Mouse (Mus musculus) kidney, postnatal 0 days (tissue): ENCODE measurements around the gene Dnajc7. TPM values are rescaled to one million over a fixed set of nuclear protein-coding genes. Genes with fewer than 3 reads are reported as not detected.
"Not testable (repeated sequence)": the region's sequence is repeated elsewhere in the genome, so short reads cannot be mapped to it uniquely, and the experiment has no call there.

Experiments
- ATAC-seq: fragments of 200-750 bp; cut with Nextera tagmentation; replicated peaks from 2 replicates; pipeline ENCODE4 v1.8.0; 2017; ENCODE audit warnings: low read depth, moderate number of reproducible peaks, moderate TSS enrichment, moderate library complexity; ENCODE audit not compliant: low FRiP score
- DNase-seq: peaks from one replicate; pipeline ENCODE4 v3.0.0-alpha.2; 2016; ENCODE audit warnings: low spot score
- H3K27ac ChIP-seq: fragments of 300-500 bp; sonication (generic); 2 replicates; pipeline ENCODE4 v1.5.1; 2014; ENCODE audit warnings: mild to moderate bottlenecking
- H3K27me3 ChIP-seq: fragments of 300-500 bp; sonication (generic); 2 replicates; pipeline ENCODE4 v1.6.1; 2014; ENCODE audit warnings: low read length, mixed read lengths; ENCODE audit not compliant: insufficient read depth
- H3K36me3 ChIP-seq: fragments of 300-500 bp; sonication (generic); 2 replicates; pipeline ENCODE4 v1.6.1; 2014; ENCODE audit warnings: low read length, mixed read lengths; ENCODE audit not compliant: insufficient read depth
- H3K4me1 ChIP-seq: fragments of 300-500 bp; sonication (generic); replicated peaks from 2 replicates; pipeline ENCODE4 v1.6.1; 2014; ENCODE audit warnings: antibody characterized with exemption, low read length, mixed read lengths; ENCODE audit not compliant: insufficient read depth
- H3K4me2 ChIP-seq: fragments of 300-500 bp; sonication (generic); 2 replicates; pipeline ENCODE4 v1.6.1; 2014; ENCODE audit warnings: mild to moderate bottlenecking, low read length, moderate library complexity, mixed read lengths
- H3K4me3 ChIP-seq: fragments of 300-500 bp; sonication (generic); replicated peaks from 2 replicates; pipeline ENCODE4 v1.5.1; 2014; ENCODE audit warnings: low read depth, low read length
- H3K9ac ChIP-seq: fragments of 300-500 bp; sonication (generic); 2 replicates; pipeline ENCODE4 v1.6.1; 2014; ENCODE audit warnings: low read depth, low read length
- H3K9me3 ChIP-seq: fragments of 300-500 bp; sonication (generic); replicated peaks from 2 replicates; pipeline ENCODE4 v1.6.1; 2016; ENCODE audit warnings: low read length, inconsistent platforms, mixed read lengths
- CTCF ChIP-seq: IDR thresholded peaks from 2 replicates; pipeline ENCODE4 v1.5.1; 2016; ENCODE audit warnings: antibody characterized with exemption, low read depth, mild to moderate bottlenecking, moderate library complexity
- WGBS: fragments of 180-500 bp; shearing (Covaris S2); extraction: QIAGEN DNeasy Blood & Tissue Kit; methylation state at CpG from one replicate; pipeline ENCODE4 v1.1.7; 2014; 5-methylcytosine and 5-hydroxymethylcytosine counted together
- polyA plus RNA-seq: library from polyadenylated mRNA; unstranded; fragments of >200 nt; fragmentation: Nextera tagmentation; extraction: Ambion mirVana; gene quantifications from 2 replicates; pipeline ENCODE4 v1.2.1, GENCODE M21; 2015

The Dnajc7 gene
- polyA plus RNA-seq, 1 experiment from 2014 or later = 142 TPM

DNA sequence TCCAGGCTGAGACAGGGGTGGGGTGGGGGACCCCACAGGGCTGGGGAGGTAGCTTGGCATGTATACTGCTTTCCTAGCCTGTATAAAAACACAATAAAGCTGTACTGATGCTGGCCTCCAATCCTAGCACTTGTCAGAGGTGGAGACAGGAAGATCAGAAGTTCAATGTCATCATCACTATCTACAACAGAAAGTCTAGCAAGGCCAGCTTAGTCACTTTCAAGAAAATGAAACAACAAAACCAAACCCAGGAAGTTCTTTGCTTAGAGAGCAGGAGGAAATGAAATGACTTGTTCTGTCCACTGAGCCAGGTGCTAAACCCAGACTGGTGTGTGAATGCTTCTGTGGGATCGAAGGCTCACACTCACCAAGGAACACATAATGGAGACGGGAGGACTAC is 31.5 kb downstream of the Dnajc7 start:
- no peak for ATAC-seq
- H3K9ac ChIP-seq = no peak overlapping the region
- H3K4me1 ChIP-seq = no peaks in the 10 kb centered on the region
- H3K36me3 ChIP-seq = peaks cover 89% of the 10 kb centered on the region
- DNase-seq = no peak
- no peaks in the 10 kb centered on the region for H3K9me3 ChIP-seq
- TF ChIP-seq CTCF = no peak
- H3K4me3 ChIP-seq = no peak overlapping the region
- 93% methylated on average over 2 of the region's 2 CpGs for WGBS
- H3K4me2 ChIP-seq = no peak overlapping the region
- H3K27me3 ChIP-seq = no peaks in the 10 kb centered on the region
- H3K27ac ChIP-seq = no peak overlapping the region

DNA sequence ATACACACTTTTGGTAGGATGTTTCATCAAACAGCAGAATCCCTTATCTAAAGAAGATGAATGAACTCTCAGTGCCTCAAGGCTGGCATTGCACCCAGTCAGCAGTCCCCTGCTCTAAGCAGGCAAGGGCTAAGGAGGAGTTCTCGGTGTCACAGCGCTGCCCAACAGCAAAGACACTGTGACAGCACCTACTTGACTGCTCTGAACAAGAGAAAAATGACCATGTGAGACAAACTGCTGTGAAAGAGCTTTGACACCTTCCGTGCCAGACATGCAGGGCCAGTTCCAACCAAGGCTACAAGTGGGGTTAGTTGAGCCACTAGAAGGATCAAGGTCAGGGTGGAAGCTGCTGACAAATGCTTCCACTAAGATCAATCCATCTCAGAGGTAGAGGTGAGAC is 34.8 kb downstream of the Dnajc7 start:
- Histone ChIP-seq H3K27ac (no peak overlapping the region), H3K9me3 (no peaks in the 10 kb centered on the region), H3K4me3 (no peak overlapping the region), H3K27me3 (no peaks in the 10 kb centered on the region), H3K4me2 (no peak overlapping the region), H3K4me1 (no peaks in the 10 kb centered on the region), H3K36me3 (peaks cover 84% of the 10 kb centered on the region), H3K9ac (no peak overlapping the region)
- WGBS = 96% methylated on average over 3 of the region's 3 CpGs
- no peak for DNase-seq
- TF ChIP-seq CTCF = no peak
- ATAC-seq = no peak

DNA sequence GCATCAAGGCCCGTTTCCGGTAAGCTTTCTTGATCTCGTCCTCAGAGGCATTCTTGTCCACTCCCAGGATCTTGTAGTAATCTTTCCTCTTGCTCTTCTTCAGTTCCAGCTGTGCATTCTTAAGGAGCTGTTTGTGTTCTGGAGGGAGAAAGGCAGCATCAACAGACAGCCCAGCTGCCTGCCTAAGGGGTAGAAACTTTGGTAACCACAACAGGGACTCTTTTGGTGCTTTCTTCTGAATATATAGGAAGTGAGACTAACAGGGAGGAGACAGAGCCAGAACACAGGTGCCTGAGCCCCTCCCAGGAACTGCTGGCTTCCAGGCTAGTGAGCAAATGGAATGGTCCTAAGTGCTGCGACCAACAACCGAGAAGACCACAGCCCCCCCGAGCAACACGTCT is 35.4 kb downstream of the Dnajc7 start:
- Histone ChIP-seq H3K4me2 (no peak overlapping the region), H3K27me3 (no peaks in the 10 kb centered on the region), H3K36me3 (peaks cover 79% of the 10 kb centered on the region), H3K27ac (no peak overlapping the region), H3K9me3 (no peaks in the 10 kb centered on the region), H3K4me3 (no peak overlapping the region), H3K4me1 (no peaks in the 10 kb centered on the region), H3K9ac (no peak overlapping the region)
- no peak for DNase-seq
- WGBS = 92% methylated on average over 7 of the region's 7 CpGs
- TF ChIP-seq CTCF = no peak
- no peak for ATAC-seq

DNA sequence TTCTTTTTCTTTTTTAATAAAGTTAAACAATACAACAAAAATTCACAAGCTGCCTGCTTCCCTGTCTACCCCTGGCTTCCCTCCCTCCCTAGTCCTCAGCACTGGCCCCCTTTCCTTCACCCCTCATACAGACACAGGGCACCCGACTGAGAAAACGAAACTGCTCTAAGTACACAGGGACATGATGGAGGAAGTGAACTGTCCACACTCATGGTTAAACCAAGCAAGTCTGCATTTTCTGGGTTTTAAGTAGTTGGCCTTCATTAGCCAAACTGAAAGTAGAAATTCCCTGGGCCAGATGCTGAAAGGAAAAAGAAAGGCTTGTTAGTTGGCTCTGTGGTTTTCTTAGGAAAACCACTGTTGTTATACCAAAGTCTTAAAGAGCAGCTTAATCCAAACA is 37.1 kb downstream of the Dnajc7 start:
- peaks cover 70% of the 10 kb centered on the region for H3K36me3 ChIP-seq
- no peak overlapping the region for H3K9ac ChIP-seq
- H3K4me1 ChIP-seq = no peaks in the 10 kb centered on the region
- 87% methylated on average over 2 of the region's 2 CpGs for WGBS
- H3K27me3 ChIP-seq = no peaks in the 10 kb centered on the region
- no peak overlapping the region for H3K4me3 ChIP-seq
- no peak for ATAC-seq
- no peak for DNase-seq
- no peak overlapping the region for H3K27ac ChIP-seq
- H3K9me3 ChIP-seq = no peaks in the 10 kb centered on the region
- no peak for TF ChIP-seq CTCF
- no peak overlapping the region for H3K4me2 ChIP-seq

DNA sequence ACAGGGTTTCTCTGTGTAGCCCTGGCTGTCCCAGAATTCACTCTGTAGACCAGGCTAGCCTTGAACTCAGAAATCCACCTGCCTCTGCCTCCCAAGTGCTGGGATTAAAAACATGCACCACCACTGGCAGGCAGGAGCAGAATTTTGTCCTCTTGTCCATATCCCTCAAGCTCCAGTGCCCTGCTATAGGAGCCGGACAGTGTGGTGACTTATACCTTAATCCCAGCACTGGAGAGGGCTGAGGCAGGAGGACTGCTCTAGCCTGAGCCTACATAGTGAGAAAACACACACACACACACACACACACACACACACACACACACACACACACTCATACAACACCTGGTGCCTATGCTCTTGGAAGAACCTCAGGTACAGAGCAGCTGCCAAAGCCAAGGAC is 37.6 kb downstream of the Dnajc7 start:
- H3K9ac ChIP-seq, H3K4me1 ChIP-seq, ATAC-seq, H3K4me2 ChIP-seq, H3K4me3 ChIP-seq, H3K27me3 ChIP-seq, H3K9me3 ChIP-seq, H3K27ac ChIP-seq, DNase-seq: not testable (repeated sequence)
- H3K36me3 ChIP-seq = peaks cover 66% of the 10 kb centered on the region
- WGBS = 92% methylated on average over 1 of the region's 1 CpGs

DNA sequence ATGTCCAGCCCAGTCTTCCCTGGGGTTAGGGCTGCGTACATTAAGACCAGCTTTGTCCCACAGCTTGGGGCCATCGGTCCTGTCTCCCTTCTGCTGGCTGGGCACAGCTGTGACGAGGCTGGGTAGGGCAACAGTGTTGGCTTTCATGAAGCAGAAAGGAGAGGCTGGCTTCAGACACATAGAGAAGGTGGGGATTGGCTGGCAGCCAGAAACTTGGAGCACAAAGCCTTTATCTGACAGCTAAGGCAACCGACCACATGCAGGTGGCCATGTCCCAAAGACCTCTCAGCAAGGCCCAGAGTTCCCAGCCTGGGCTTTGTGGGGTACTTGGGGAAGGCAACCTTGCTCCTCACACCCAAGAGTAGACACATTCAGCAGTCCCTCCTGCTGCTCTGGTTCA is 38.2 kb downstream of the Dnajc7 start:
- Histone ChIP-seq H3K4me2 (no peak overlapping the region), H3K4me1 (no peaks in the 10 kb centered on the region), H3K9me3 (no peaks in the 10 kb centered on the region), H3K27ac (no peak overlapping the region), H3K36me3 (peaks cover 60% of the 10 kb centered on the region), H3K4me3 (no peak overlapping the region), H3K27me3 (no peaks in the 10 kb centered on the region), H3K9ac (no peak overlapping the region)
- ATAC-seq (0 out of 2 replicates have a peak, but pooled peaks have one; percentile 21), DNase-seq (no peak)
- TF ChIP-seq CTCF = no peak
- WGBS = 42% methylated on average over 4 of the region's 4 CpGs

DNA sequence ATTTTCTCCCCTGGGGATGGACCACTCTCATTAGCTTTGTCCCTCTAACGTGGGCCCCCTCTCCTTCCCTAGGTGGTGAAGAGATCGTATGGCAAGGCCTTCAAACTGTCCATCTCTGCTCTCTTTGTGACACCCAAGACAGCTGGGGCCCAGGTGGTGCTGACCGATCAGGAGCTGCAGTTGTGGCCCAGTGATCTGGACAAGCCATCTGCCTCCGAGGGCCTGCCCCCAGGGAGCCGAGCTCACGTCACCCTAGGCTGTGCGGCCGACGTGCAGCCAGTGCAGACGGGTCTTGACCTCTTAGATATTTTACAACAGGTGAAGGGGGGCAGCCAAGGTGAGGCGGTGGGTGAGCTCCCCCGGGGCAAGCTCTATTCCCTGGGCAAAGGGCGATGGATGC is 39.7 kb downstream of the Dnajc7 start:
- Histone ChIP-seq H3K4me3 (no peak overlapping the region), H3K36me3 (peaks cover 46% of the 10 kb centered on the region), H3K27me3 (no peaks in the 10 kb centered on the region), H3K4me1 (no peaks in the 10 kb centered on the region), H3K27ac (no peak overlapping the region), H3K9ac (no peak overlapping the region), H3K9me3 (no peaks in the 10 kb centered on the region), H3K4me2 (no peak overlapping the region)
- WGBS = 58% methylated on average over 13 of the region's 13 CpGs
- no peak for TF ChIP-seq CTCF
- DNase-seq (no peak), ATAC-seq (no peak)
